Mouse (Mus musculus): ENCODE measurements around the gene Clic4. TPM values are rescaled to one million over a fixed set of nuclear protein-coding genes. Genes with fewer than 3 reads are reported as not detected.
A peak's percentile ranks its signal among the peaks of the same experiment; 100 is the strongest.

The Clic4 gene
- polyA plus RNA-seq, 1 experiment from 2014 or later, result 56.1 TPM

GRCm38 (mm10) chr4:135309726-135310125, 37.1 kb upstream of the Clic4 start:
- ATAC-seq, result no peak
- Histone ChIP-seq H3K4me1 (ENCODE audit: control insufficient read depth, insufficient read depth, low read depth, low read length) (peaks cover 8% of the 10 kb centered on the region; the same call in 1 of the 2 replicates), H3K36me3 (ENCODE audit: control insufficient read depth, insufficient read depth, low read length) (peaks cover 1% of the 10 kb centered on the region; the same call in 1 of the 2 replicates), H3K4me3 (ENCODE audit: low read length) (no peak overlapping the region), H3K9me3 (ENCODE audit: control insufficient read depth, low read length) (no peaks in the 10 kb centered on the region), H3K27ac (ENCODE audit: low read depth, low read length) (no peak overlapping the region), H3K9ac (ENCODE audit: low read depth, low read length) (no peak overlapping the region), H3K4me2 (ENCODE audit: low read length) (no peak overlapping the region), H3K27me3 (replicated peaks; ENCODE audit: control insufficient read depth, insufficient read depth, low read length) (no peaks in the 10 kb centered on the region)
- whole genome bisulfite sequencing, result 72% methylated on average over 5 of the region's 5 CpGs

- no peak overlapping the region for H3K4me3 ChIP-seq (ENCODE audit: low read length)
- no peak overlapping the region for H3K9ac ChIP-seq (ENCODE audit: low read depth, low read length)
- H3K36me3 ChIP-seq (ENCODE audit: control insufficient read depth, insufficient read depth, low read length), result no peaks in the 10 kb centered on the region
- H3K4me1 ChIP-seq (ENCODE audit: control insufficient read depth, insufficient read depth, low read depth, low read length), result peaks cover 8% of the 10 kb centered on the region; the same call in 1 of the 2 replicates
- 63% methylated on average over 9 of the region's 9 CpGs for WGBS
- no peak overlapping the region for H3K27ac ChIP-seq (ENCODE audit: low read depth, low read length)
- no peak overlapping the region for H3K4me2 ChIP-seq (ENCODE audit: low read length)
- H3K27me3 ChIP-seq (replicated peaks; ENCODE audit: control insufficient read depth, insufficient read depth, low read length), result no peaks in the 10 kb centered on the region
- no peaks in the 10 kb centered on the region for H3K9me3 ChIP-seq (ENCODE audit: control insufficient read depth, low read length)
- ATAC-seq, result no peak
These were observed 36.6 kb upstream of the Clic4 start for GRCm38 (mm10) chr4:135309112-135309659.

GRCm38 (mm10) chr4:135306971-135307632, 34.5 kb upstream of the Clic4 start:
- ATAC-seq, result no peak
- Histone ChIP-seq H3K4me3 (ENCODE audit: low read length) (no peak overlapping the region), H3K36me3 (ENCODE audit: control insufficient read depth, insufficient read depth, low read length) (no peaks in the 10 kb centered on the region), H3K4me2 (ENCODE audit: low read length) (no peak overlapping the region), H3K27me3 (replicated peaks; ENCODE audit: control insufficient read depth, insufficient read depth, low read length) (no peaks in the 10 kb centered on the region), H3K27ac (ENCODE audit: low read depth, low read length) (no peak overlapping the region), H3K9ac (ENCODE audit: low read depth, low read length) (no peak overlapping the region), H3K4me1 (ENCODE audit: control insufficient read depth, insufficient read depth, low read depth, low read length) (no peaks in the 10 kb centered on the region), H3K9me3 (ENCODE audit: control insufficient read depth, low read length) (no peaks in the 10 kb centered on the region)
- WGBS, result 34% methylated on average over 17 of the region's 17 CpGs

GRCm38 (mm10) chr4:135306533-135306932, 33.9 kb upstream of the Clic4 start:
- 66% methylated on average over 4 of the region's 4 CpGs for WGBS

GRCm38 (mm10) chr4:135302261-135302660, 29.6 kb upstream of the Clic4 start:
- no peaks in the 10 kb centered on the region for H3K9me3 ChIP-seq (ENCODE audit: control insufficient read depth, low read length)
- H3K4me1 ChIP-seq (ENCODE audit: control insufficient read depth, insufficient read depth, low read depth, low read length), result no peaks in the 10 kb centered on the region
- H3K9ac ChIP-seq (ENCODE audit: low read depth, low read length), result no peak overlapping the region
- H3K27ac ChIP-seq (ENCODE audit: low read depth, low read length), result no peak overlapping the region
- no peak overlapping the region for H3K4me2 ChIP-seq (ENCODE audit: low read length)
- no peak for ATAC-seq
- H3K27me3 ChIP-seq (replicated peaks; ENCODE audit: control insufficient read depth, insufficient read depth, low read length), result no peaks in the 10 kb centered on the region
- WGBS, result 84% methylated on average over 10 of the region's 10 CpGs
- H3K4me3 ChIP-seq (ENCODE audit: low read length), result no peak overlapping the region
- no peaks in the 10 kb centered on the region for H3K36me3 ChIP-seq (ENCODE audit: control insufficient read depth, insufficient read depth, low read length)

More at GRCm38 (mm10) chr4:135306533-135306932, 33.9 kb upstream of the Clic4 start:
- no peak overlapping the region for H3K4me2 ChIP-seq (ENCODE audit: low read length)
- no peak overlapping the region for H3K27ac ChIP-seq (ENCODE audit: low read depth, low read length)
- no peaks in the 10 kb centered on the region for H3K9me3 ChIP-seq (ENCODE audit: control insufficient read depth, low read length)
- no peak overlapping the region for H3K9ac ChIP-seq (ENCODE audit: low read depth, low read length)
- H3K27me3 ChIP-seq (replicated peaks; ENCODE audit: control insufficient read depth, insufficient read depth, low read length), result no peaks in the 10 kb centered on the region
- no peaks in the 10 kb centered on the region for H3K36me3 ChIP-seq (ENCODE audit: control insufficient read depth, insufficient read depth, low read length)
- no peaks in the 10 kb centered on the region for H3K4me1 ChIP-seq (ENCODE audit: control insufficient read depth, insufficient read depth, low read depth, low read length)
- H3K4me3 ChIP-seq (ENCODE audit: low read length), result no peak overlapping the region
- ATAC-seq, result no peak

- WGBS, result 88% methylated on average over 3 of the region's 3 CpGs
These were observed 28.6 kb upstream of the Clic4 start for GRCm38 (mm10) chr4:135301166-135301565.

GRCm38 (mm10) chr4:135300248-135301041, 27.8 kb upstream of the Clic4 start:
- Histone ChIP-seq H3K9me3 (ENCODE audit: control insufficient read depth, low read length) (no peaks in the 10 kb centered on the region), H3K36me3 (ENCODE audit: control insufficient read depth, insufficient read depth, low read length) (no peaks in the 10 kb centered on the region), H3K27me3 (replicated peaks; ENCODE audit: control insufficient read depth, insufficient read depth, low read length) (no peaks in the 10 kb centered on the region), H3K9ac (ENCODE audit: low read depth, low read length) (no peak overlapping the region), H3K4me3 (ENCODE audit: low read length) (no peak overlapping the region), H3K4me2 (ENCODE audit: low read length) (no peak overlapping the region), H3K4me1 (ENCODE audit: control insufficient read depth, insufficient read depth, low read depth, low read length) (no peaks in the 10 kb centered on the region), H3K27ac (ENCODE audit: low read depth, low read length) (no peak overlapping the region)
- no peak for ATAC-seq
- 91% methylated on average over 26 of the region's 26 CpGs for WGBS

More at GRCm38 (mm10) chr4:135301166-135301565, 28.6 kb upstream of the Clic4 start:
- H3K4me1 ChIP-seq (ENCODE audit: control insufficient read depth, insufficient read depth, low read depth, low read length), result no peaks in the 10 kb centered on the region
- H3K36me3 ChIP-seq (ENCODE audit: control insufficient read depth, insufficient read depth, low read length), result no peaks in the 10 kb centered on the region
- H3K9ac ChIP-seq (ENCODE audit: low read depth, low read length), result no peak overlapping the region
- H3K4me2 ChIP-seq (ENCODE audit: low read length), result no peak overlapping the region
- H3K27ac ChIP-seq (ENCODE audit: low read depth, low read length), result no peak overlapping the region
- no peak for ATAC-seq
- H3K27me3 ChIP-seq (replicated peaks; ENCODE audit: control insufficient read depth, insufficient read depth, low read length), result no peaks in the 10 kb centered on the region
- no peak overlapping the region for H3K4me3 ChIP-seq (ENCODE audit: low read length)
- H3K9me3 ChIP-seq (ENCODE audit: control insufficient read depth, low read length), result no peaks in the 10 kb centered on the region

GRCm38 (mm10) chr4:135298680-135299079, 26.1 kb upstream of the Clic4 start:
- no peaks in the 10 kb centered on the region for H3K36me3 ChIP-seq (ENCODE audit: control insufficient read depth, insufficient read depth, low read length)
- no peak overlapping the region for H3K9ac ChIP-seq (ENCODE audit: low read depth, low read length)
- no peaks in the 10 kb centered on the region for H3K27me3 ChIP-seq (replicated peaks; ENCODE audit: control insufficient read depth, insufficient read depth, low read length)
- H3K4me3 ChIP-seq (ENCODE audit: low read length), result no peak overlapping the region
- no peak overlapping the region for H3K27ac ChIP-seq (ENCODE audit: low read depth, low read length)
- no peaks in the 10 kb centered on the region for H3K9me3 ChIP-seq (ENCODE audit: control insufficient read depth, low read length)
- ATAC-seq, result no peak
- H3K4me2 ChIP-seq (ENCODE audit: low read length), result no peak overlapping the region
- 90% methylated on average over 10 of the region's 10 CpGs for WGBS
- H3K4me1 ChIP-seq (ENCODE audit: control insufficient read depth, insufficient read depth, low read depth, low read length), result no peaks in the 10 kb centered on the region

- Histone ChIP-seq H3K4me2 (ENCODE audit: low read length) (peak overlapping the region; percentile 38), H3K4me3 (ENCODE audit: low read length) (no peak overlapping the region), H3K9ac (ENCODE audit: low read depth, low read length) (no peak overlapping the region), H3K36me3 (ENCODE audit: control insufficient read depth, insufficient read depth, low read length) (no peaks in the 10 kb centered on the region), H3K9me3 (ENCODE audit: control insufficient read depth, low read length) (no peaks in the 10 kb centered on the region), H3K27ac (ENCODE audit: low read depth, low read length) (0 out of 2 replicates have a peak overlapping the region, but pooled peaks have one; percentile 12), H3K4me1 (ENCODE audit: control insufficient read depth, insufficient read depth, low read depth, low read length) (no peaks in the 10 kb centered on the region), H3K27me3 (replicated peaks; ENCODE audit: control insufficient read depth, insufficient read depth, low read length) (no peaks in the 10 kb centered on the region)
- peak; percentile 98 for ATAC-seq
- WGBS, result 39% methylated on average over 15 of the region's 15 CpGs
These were observed 25.4 kb upstream of the Clic4 start for GRCm38 (mm10) chr4:135297931-135298546.

Data from hindbrain, embryonic 16.5 days (tissue).